Mouse (Mus musculus) testis, adult 2 months (tissue): Measurements from ENCODE around the gene Aacs. TPM values are rescaled to one million over a fixed set of nuclear protein-coding genes. Genes with fewer than 3 reads are reported as not detected.

ENCODE experiments used
- H3K27ac ChIP-seq: fragments of 200-500 bp; 2 replicates; pipeline ENCODE4 v1.5.1; 2012; ENCODE audit warnings: low read depth, low read length; ENCODE audit not compliant: control insufficient read depth, insufficient read depth
- H3K27me3 ChIP-seq: fragments of 200-500 bp; 2 replicates; pipeline ENCODE4 v1.6.1; 2012; ENCODE audit warnings: mild to moderate bottlenecking, low read length, moderate library complexity; ENCODE audit not compliant: control insufficient read depth, insufficient read depth
- H3K36me3 ChIP-seq: fragments of 200-500 bp; 2 replicates; pipeline ENCODE4 v1.6.1; 2012; ENCODE audit warnings: mild to moderate bottlenecking, low read length; ENCODE audit not compliant: control insufficient read depth, insufficient read depth
- H3K4me1 ChIP-seq: fragments of 200-500 bp; 2 replicates; pipeline ENCODE4 v1.6.1; 2012; ENCODE audit warnings: low read length; ENCODE audit not compliant: control insufficient read depth, insufficient read depth
- H3K4me3 ChIP-seq: fragments of 200-500 bp; 2 replicates; pipeline ENCODE4 v1.5.1; 2012; ENCODE audit warnings: low read depth, mild to moderate bottlenecking, low read length, moderate library complexity, mixed read lengths; ENCODE audit not compliant: control insufficient read depth
- CTCF ChIP-seq: fragments of 200-500 bp; IDR thresholded peaks from 2 replicates; pipeline ENCODE4 v1.5.1; 2012; ENCODE audit warnings: low read depth, mild to moderate bottlenecking, inconsistent platforms, low read length, moderate library complexity; ENCODE audit not compliant: control insufficient read depth, insufficient read depth, insufficient replicate concordance
- POLR2A ChIP-seq: fragments of 200-500 bp; IDR thresholded peaks from 2 replicates; pipeline ENCODE4 v1.6.1; 2012; ENCODE audit warnings: low read depth, mild to moderate bottlenecking, inconsistent platforms, low read length, moderate library complexity; ENCODE audit not compliant: control insufficient read depth
- polyA plus RNA-seq: library from polyadenylated mRNA; depleted of rRNA; stranded (reverse); fragments of >200 nt; gene quantifications from 2 replicates; pipeline ENCODE4 v1.2.3, GENCODE M21; 2012

Gene Aacs
- polyA plus RNA-seq, 1 experiment: 90.7 TPM

GRCm38 (mm10) chr5:125449306-125449705 lies 26.3 kb upstream of the Aacs start:
- H3K4me3 ChIP-seq: no peak overlapping the region
- no peaks in the 10 kb centered on the region for H3K36me3 ChIP-seq
- H3K27me3 ChIP-seq: no peaks in the 10 kb centered on the region
- no peak for TF ChIP-seq POLR2A
- no peak for TF ChIP-seq CTCF
- H3K4me1 ChIP-seq: no peaks in the 10 kb centered on the region; the same call in 1 of the 2 replicates
- no peak overlapping the region for H3K27ac ChIP-seq

- Histone ChIP-seq H3K27me3 (no peaks in the 10 kb centered on the region), H3K27ac (no peak overlapping the region), H3K4me3 (no peak overlapping the region), H3K4me1 (no peaks in the 10 kb centered on the region), H3K36me3 (no peaks in the 10 kb centered on the region)
- no peak for TF ChIP-seq CTCF
- no peak for TF ChIP-seq POLR2A
Measured at GRCm38 (mm10) chr5:125452573-125452972, 23.0 kb upstream of the Aacs start.

GRCm38 (mm10) chr5:125456100-125456499 lies 19.5 kb upstream of the Aacs start:
- no peak overlapping the region for H3K27ac ChIP-seq
- H3K36me3 ChIP-seq: no peaks in the 10 kb centered on the region
- H3K4me1 ChIP-seq: no peaks in the 10 kb centered on the region
- no peaks in the 10 kb centered on the region for H3K27me3 ChIP-seq
- no peak overlapping the region for H3K4me3 ChIP-seq
- TF ChIP-seq POLR2A (no peak), CTCF (no peak)

GRCm38 (mm10) chr5:125457538-125457937 lies 18.1 kb upstream of the Aacs start:
- Histone ChIP-seq H3K4me3 (no peak overlapping the region), H3K4me1 (no peaks in the 10 kb centered on the region), H3K27ac (no peak overlapping the region), H3K36me3 (no peaks in the 10 kb centered on the region), H3K27me3 (no peaks in the 10 kb centered on the region)
- TF ChIP-seq POLR2A (no peak), CTCF (no peak)

- TF ChIP-seq POLR2A (no peak), CTCF (no peak)
- Histone ChIP-seq H3K4me1 (peaks cover 6% of the 10 kb centered on the region), H3K4me3 (no peak overlapping the region), H3K36me3 (no peaks in the 10 kb centered on the region), H3K27ac (no peak overlapping the region), H3K27me3 (no peaks in the 10 kb centered on the region)
Measured at GRCm38 (mm10) chr5:125460574-125460973, 15.0 kb upstream of the Aacs start.

GRCm38 (mm10) chr5:125461868-125462445 lies 13.7 kb upstream of the Aacs start:
- TF ChIP-seq CTCF (peak; percentile 47; the same call in 1 of the 2 replicates), POLR2A (no peak)
- H3K27me3 ChIP-seq: no peaks in the 10 kb centered on the region
- H3K4me1 ChIP-seq: peaks cover 6% of the 10 kb centered on the region
- H3K4me3 ChIP-seq: no peak overlapping the region
- no peak overlapping the region for H3K27ac ChIP-seq
- H3K36me3 ChIP-seq: no peaks in the 10 kb centered on the region

GRCm38 (mm10) chr5:125465192-125465591 lies 10.4 kb upstream of the Aacs start:
- H3K27me3 ChIP-seq: no peaks in the 10 kb centered on the region
- no peaks in the 10 kb centered on the region for H3K36me3 ChIP-seq
- peaks cover 6% of the 10 kb centered on the region for H3K4me1 ChIP-seq
- H3K4me3 ChIP-seq: peak overlapping the region; percentile 43; the same call in 1 of the 2 replicates
- no peak overlapping the region; the same call in 1 of the 2 replicates for H3K27ac ChIP-seq
- TF ChIP-seq POLR2A (no peak), CTCF (no peak)
